Mouse (Mus musculus) liver, embryonic 16.5 days (tissue): Measurements from ENCODE around the gene Gm30302. TPM values are rescaled to one million over a fixed set of nuclear protein-coding genes. Genes with fewer than 3 reads are reported as not detected.

Experiments
- ATAC-seq: fragments of 200-750 bp; cut with Nextera tagmentation; 2 replicates; pipeline ENCODE4 v1.8.0; 2017; ENCODE audit warnings: low read depth, mild to moderate bottlenecking, moderate number of reproducible peaks, moderate library complexity
- H3K27ac ChIP-seq: fragments of 300-500 bp; sonication (generic); 2 replicates; pipeline ENCODE4 v1.5.1; 2014; ENCODE audit warnings: mild to moderate bottlenecking, low read length
- H3K27me3 ChIP-seq: fragments of 300-500 bp; sonication (generic); 2 replicates; pipeline ENCODE4 v1.6.1; 2014; ENCODE audit warnings: low read depth, low read length, mixed read lengths; ENCODE audit not compliant: control insufficient read depth, insufficient read depth
- H3K36me3 ChIP-seq: fragments of 300-500 bp; sonication (generic); 2 replicates; pipeline ENCODE4 v1.6.1; 2014; ENCODE audit warnings: mild to moderate bottlenecking; ENCODE audit not compliant: control insufficient read depth, insufficient read depth
- H3K4me1 ChIP-seq: fragments of 300-500 bp; sonication (generic); 2 replicates; pipeline ENCODE4 v1.6.1; 2014; ENCODE audit warnings: low read depth, low read length, mixed read lengths; ENCODE audit not compliant: control insufficient read depth
- H3K4me2 ChIP-seq: fragments of 300-500 bp; sonication (generic); 2 replicates; pipeline ENCODE4 v1.6.1; 2014; ENCODE audit warnings: low read depth, low read length, mixed read lengths
- H3K4me3 ChIP-seq: fragments of 300-500 bp; sonication (generic); 2 replicates; pipeline ENCODE4 v1.5.1; 2014; ENCODE audit warnings: low read depth, mild to moderate bottlenecking, low read length
- H3K9ac ChIP-seq: fragments of 300-500 bp; sonication (generic); 2 replicates; pipeline ENCODE4 v1.6.1; 2014; ENCODE audit warnings: low read depth, low read length
- H3K9me3 ChIP-seq: fragments of 300-500 bp; sonication (generic); replicated peaks from 2 replicates; pipeline ENCODE4 v1.6.1; 2016; ENCODE audit warnings: low read length; ENCODE audit not compliant: control insufficient read depth
- WGBS: fragments of 180-500 bp; shearing (Covaris S2); extraction: QIAGEN DNeasy Blood & Tissue Kit; methylation state at CpG from one replicate; pipeline ENCODE4 v1.1.7; 2014; ENCODE audit not compliant: insufficient replicate concordance; 5-methylcytosine and 5-hydroxymethylcytosine counted together
- polyA plus RNA-seq: library from polyadenylated mRNA; unstranded; fragments of >200 nt; fragmentation: Nextera tagmentation; extraction: Ambion mirVana; gene quantifications from 2 replicates; pipeline ENCODE4 v1.2.1, GENCODE M21; 2015

Gm30302 gene
- polyA plus RNA-seq, 1 experiment from 2014 or later: not detected

- 5% methylated on average over 1 of the region's 1 CpGs for WGBS
- ATAC-seq: no peak
These were observed 38.1 kb downstream of the Gm30302 start for GRCm38 (mm10) chr13:49760675-49761074.

DNA sequence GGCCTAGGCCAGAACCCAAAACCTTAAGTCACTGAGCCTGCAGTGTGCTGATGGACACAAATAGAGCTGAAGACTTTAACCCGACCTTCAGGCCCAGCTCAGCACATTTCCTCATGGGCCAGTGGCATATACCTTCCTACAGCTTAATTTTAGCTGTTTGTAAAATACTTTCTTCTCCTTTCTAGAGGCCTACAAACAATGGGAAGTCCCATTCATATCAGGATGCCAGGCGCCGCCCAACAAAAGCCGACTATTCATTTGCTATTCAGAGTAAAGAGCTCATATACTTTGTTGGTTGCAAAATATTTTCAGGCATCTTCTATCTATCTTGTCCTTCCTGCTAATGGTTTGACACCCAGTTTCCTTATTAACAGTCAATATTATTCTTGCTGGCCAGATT is 40.8 kb downstream of the Gm30302 start:
- no peak for ATAC-seq
- no peak overlapping the region for H3K4me3 ChIP-seq
- H3K4me2 ChIP-seq: no peak overlapping the region
- H3K27me3 ChIP-seq: no peaks in the 10 kb centered on the region
- H3K9me3 ChIP-seq: no peaks in the 10 kb centered on the region
- H3K9ac ChIP-seq: no peak overlapping the region
- 58% methylated on average over 4 of the region's 4 CpGs for WGBS
- H3K4me1 ChIP-seq: no peaks in the 10 kb centered on the region
- H3K27ac ChIP-seq: no peak overlapping the region
- no peaks in the 10 kb centered on the region for H3K36me3 ChIP-seq

More at GRCm38 (mm10) chr13:49760675-49761074, 38.1 kb downstream of the Gm30302 start:
- H3K27me3 ChIP-seq: no peaks in the 10 kb centered on the region
- H3K4me3 ChIP-seq: no peak overlapping the region
- H3K27ac ChIP-seq: no peak overlapping the region
- H3K4me2 ChIP-seq: no peak overlapping the region
- H3K9me3 ChIP-seq: no peaks in the 10 kb centered on the region
- H3K9ac ChIP-seq: no peak overlapping the region
- no peaks in the 10 kb centered on the region for H3K36me3 ChIP-seq
- H3K4me1 ChIP-seq: no peaks in the 10 kb centered on the region

- H3K4me1 ChIP-seq: no peaks in the 10 kb centered on the region
- no peaks in the 10 kb centered on the region for H3K36me3 ChIP-seq
- H3K9me3 ChIP-seq: no peaks in the 10 kb centered on the region
- H3K27ac ChIP-seq: no peak overlapping the region
- ATAC-seq: no peak
- no peak overlapping the region for H3K4me3 ChIP-seq
- H3K27me3 ChIP-seq: no peaks in the 10 kb centered on the region
- H3K9ac ChIP-seq: no peak overlapping the region
- H3K4me2 ChIP-seq: no peak overlapping the region
- 70% methylated on average over 9 of the region's 9 CpGs for WGBS
These were observed 42.2 kb downstream of the Gm30302 start for GRCm38 (mm10) chr13:49756591-49756990.

DNA sequence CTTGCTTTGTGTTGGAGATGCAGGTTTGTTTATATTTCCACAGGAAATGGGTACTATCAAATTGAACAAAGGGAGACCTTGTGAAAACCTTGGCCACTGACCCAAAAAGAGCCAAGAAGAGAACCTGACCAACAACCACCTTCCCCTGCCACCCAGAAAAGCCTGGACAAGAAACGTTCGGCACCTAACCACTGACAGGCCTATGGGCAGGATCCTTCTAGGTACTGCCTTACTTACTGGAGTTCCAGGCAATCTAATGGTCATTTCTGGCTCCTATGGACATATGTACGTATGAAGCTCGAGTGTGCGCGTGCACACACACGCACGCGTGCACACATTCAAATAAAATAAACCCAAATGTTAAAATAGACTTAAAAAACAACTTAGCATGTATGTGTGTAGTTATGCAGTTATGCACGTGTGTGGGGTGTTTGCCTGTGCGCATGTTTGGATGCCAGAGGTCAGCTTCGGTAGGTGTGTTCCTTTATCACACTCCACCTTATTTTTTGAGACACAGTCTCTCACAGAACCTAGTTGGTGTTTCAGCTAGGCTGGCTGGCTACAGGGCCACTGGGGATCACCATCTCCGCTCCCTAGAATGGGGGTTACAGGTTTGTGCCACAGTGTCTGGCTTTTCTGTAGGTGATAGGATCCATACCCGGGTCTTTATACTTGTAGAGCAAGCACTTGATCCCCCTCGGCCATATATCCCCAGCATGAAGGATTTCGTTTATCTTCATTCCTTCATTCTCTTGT is 57.3 kb downstream of the Gm30302 start:
- Histone ChIP-seq H3K36me3 (no peaks in the 10 kb centered on the region), H3K27ac (no peak overlapping the region), H3K9me3 (no peaks in the 10 kb centered on the region), H3K27me3 (no peaks in the 10 kb centered on the region), H3K4me1 (no peaks in the 10 kb centered on the region), H3K4me2 (no peak overlapping the region), H3K9ac (no peak overlapping the region), H3K4me3 (no peak overlapping the region)
- 79% methylated on average over 16 of the region's 16 CpGs for WGBS
- ATAC-seq: no peak

GRCm38 (mm10) chr13:49738011-49738410 is 60.8 kb downstream of the Gm30302 start:
- Histone ChIP-seq H3K4me3 (no peak overlapping the region), H3K4me2 (no peak overlapping the region), H3K9me3 (no peaks in the 10 kb centered on the region), H3K27me3 (no peaks in the 10 kb centered on the region), H3K36me3 (peaks cover 17% of the 10 kb centered on the region), H3K9ac (no peak overlapping the region), H3K4me1 (no peaks in the 10 kb centered on the region), H3K27ac (no peak overlapping the region)
- ATAC-seq: no peak
- WGBS: 63% methylated on average over 2 of the region's 2 CpGs

- H3K9me3 ChIP-seq: no peaks in the 10 kb centered on the region
- ATAC-seq: no peak
- H3K36me3 ChIP-seq: peaks cover 33% of the 10 kb centered on the region
- H3K27ac ChIP-seq: no peak overlapping the region
- no peak overlapping the region for H3K4me2 ChIP-seq
- no peak overlapping the region for H3K4me3 ChIP-seq
- H3K27me3 ChIP-seq: no peaks in the 10 kb centered on the region
- H3K4me1 ChIP-seq: no peaks in the 10 kb centered on the region
- whole genome bisulfite sequencing: 78% methylated on average over 2 of the region's 2 CpGs
- no peak overlapping the region for H3K9ac ChIP-seq
These were observed 62.4 kb downstream of the Gm30302 start for GRCm38 (mm10) chr13:49736430-49736829.

Other genes starting within 250 kb of the Gm30302 start
- gene Omd, start 216.5 kb downstream of the Gm30302 start, polyA plus RNA-seq: 0.39 and 0.67 TPM in 2 replicates
- gene Ogn, start 191.0 kb downstream of the Gm30302 start, polyA plus RNA-seq: 2.5 and 4.1 TPM in 2 replicates
- 18.2 and 21.0 TPM in 2 replicates for gene Cenpp, start 146.2 kb downstream of the Gm30302 start, polyA plus RNA-seq
- gene Nol8, start 145.9 kb downstream of the Gm30302 start, polyA plus RNA-seq: 5.4 and 5.5 TPM in 2 replicates
- 48.3 and 50.2 TPM in 2 replicates for gene Iars, start 116.9 kb downstream of the Gm30302 start, polyA plus RNA-seq